Mouse (Mus musculus) testis, adult 2 months (tissue): ENCODE measurements around the gene Cldn6. TPM values are rescaled to one million over a fixed set of nuclear protein-coding genes. Genes with fewer than 3 reads are reported as not detected.

ENCODE experiments used
- H3K27ac ChIP-seq: fragments of 200-500 bp; 2 replicates; pipeline ENCODE4 v1.5.1; 2012; ENCODE audit warnings: low read depth, low read length; ENCODE audit not compliant: control insufficient read depth, insufficient read depth
- H3K27me3 ChIP-seq: fragments of 200-500 bp; 2 replicates; pipeline ENCODE4 v1.6.1; 2012; ENCODE audit warnings: mild to moderate bottlenecking, low read length, moderate library complexity; ENCODE audit not compliant: control insufficient read depth, insufficient read depth
- H3K36me3 ChIP-seq: fragments of 200-500 bp; 2 replicates; pipeline ENCODE4 v1.6.1; 2012; ENCODE audit warnings: mild to moderate bottlenecking, low read length; ENCODE audit not compliant: control insufficient read depth, insufficient read depth
- H3K4me1 ChIP-seq: fragments of 200-500 bp; 2 replicates; pipeline ENCODE4 v1.6.1; 2012; ENCODE audit warnings: low read length; ENCODE audit not compliant: control insufficient read depth, insufficient read depth
- H3K4me3 ChIP-seq: fragments of 200-500 bp; 2 replicates; pipeline ENCODE4 v1.5.1; 2012; ENCODE audit warnings: low read depth, mild to moderate bottlenecking, low read length, moderate library complexity, mixed read lengths; ENCODE audit not compliant: control insufficient read depth
- CTCF ChIP-seq: fragments of 200-500 bp; IDR thresholded peaks from 2 replicates; pipeline ENCODE4 v1.5.1; 2012; ENCODE audit warnings: low read depth, mild to moderate bottlenecking, inconsistent platforms, low read length, moderate library complexity; ENCODE audit not compliant: control insufficient read depth, insufficient read depth, insufficient replicate concordance
- POLR2A ChIP-seq: fragments of 200-500 bp; IDR thresholded peaks from 2 replicates; pipeline ENCODE4 v1.6.1; 2012; ENCODE audit warnings: low read depth, mild to moderate bottlenecking, inconsistent platforms, low read length, moderate library complexity; ENCODE audit not compliant: control insufficient read depth
- polyA plus RNA-seq: library from polyadenylated mRNA; depleted of rRNA; stranded (reverse); fragments of >200 nt; gene quantifications from 2 replicates; pipeline ENCODE4 v1.2.3, GENCODE M21; 2012

The Cldn6 gene
- polyA plus RNA-seq, 1 experiment: 0.19 TPM

- Histone ChIP-seq H3K27ac (no peak overlapping the region), H3K4me3 (no peak overlapping the region), H3K36me3 (no peaks in the 10 kb centered on the region), H3K4me1 (no peaks in the 10 kb centered on the region), H3K27me3 (no peaks in the 10 kb centered on the region)
- no peak for TF ChIP-seq POLR2A
- no peak for TF ChIP-seq CTCF
Measured at GRCm38 (mm10) chr17:23653324-23653723, 25.7 kb upstream of the Cldn6 start.

- TF ChIP-seq CTCF: no peak
- TF ChIP-seq POLR2A: no peak
- H3K27ac ChIP-seq: no peak overlapping the region
- no peaks in the 10 kb centered on the region for H3K36me3 ChIP-seq
Measured at GRCm38 (mm10) chr17:23654001-23654400, 25.0 kb upstream of the Cldn6 start.

GRCm38 (mm10) chr17:23654410-23654809, 24.6 kb upstream of the Cldn6 start:
- H3K4me3 ChIP-seq: no peak overlapping the region
- TF ChIP-seq CTCF (no peak), POLR2A (no peak)
- no peaks in the 10 kb centered on the region for H3K36me3 ChIP-seq
- H3K27ac ChIP-seq: no peak overlapping the region
- no peaks in the 10 kb centered on the region for H3K27me3 ChIP-seq
- H3K4me1 ChIP-seq: no peaks in the 10 kb centered on the region

More at GRCm38 (mm10) chr17:23654001-23654400, 25.0 kb upstream of the Cldn6 start:
- no peaks in the 10 kb centered on the region for H3K27me3 ChIP-seq
- H3K4me3 ChIP-seq: no peak overlapping the region
- H3K4me1 ChIP-seq: no peaks in the 10 kb centered on the region

- Histone ChIP-seq H3K4me1 (peaks cover 12% of the 10 kb centered on the region), H3K4me3 (no peak overlapping the region)
- TF ChIP-seq POLR2A (no peak), CTCF (no peak)
Measured at GRCm38 (mm10) chr17:23658450-23658849, 20.6 kb upstream of the Cldn6 start.

GRCm38 (mm10) chr17:23660117-23660875, 18.8 kb upstream of the Cldn6 start, which contains the start of gene Bicdl2:
TSS of gene Bicdl2 (plus strand) at chr17:23660506.
- Histone ChIP-seq H3K27me3 (no peaks in the 10 kb centered on the region), H3K4me3 (no peak within 1 kb of the TSS; the same call in 1 of the 2 replicates), H3K27ac (no peak within 1 kb of the TSS), H3K4me1 (peaks cover 19% of the 10 kb centered on the region), H3K36me3 (no peaks in the 10 kb centered on the region)
- TF ChIP-seq CTCF (peak; percentile 70), POLR2A (no peak)

More at GRCm38 (mm10) chr17:23658450-23658849, 20.6 kb upstream of the Cldn6 start:
- Histone ChIP-seq H3K27me3 (no peaks in the 10 kb centered on the region), H3K27ac (no peak overlapping the region), H3K36me3 (no peaks in the 10 kb centered on the region)

GRCm38 (mm10) chr17:23660876-23661200, 18.2 kb upstream of the Cldn6 start:
- no peaks in the 10 kb centered on the region for H3K27me3 ChIP-seq
- TF ChIP-seq POLR2A (no peak), CTCF (no peak)
- H3K27ac ChIP-seq: no peak overlapping the region
- no peaks in the 10 kb centered on the region for H3K36me3 ChIP-seq
- H3K4me3 ChIP-seq: no peak overlapping the region; the same call in 1 of the 2 replicates
- H3K4me1 ChIP-seq: peaks cover 25% of the 10 kb centered on the region

GRCm38 (mm10) chr17:23661526-23661925, 17.5 kb upstream of the Cldn6 start:
- Histone ChIP-seq H3K4me1 (peaks cover 26% of the 10 kb centered on the region), H3K27me3 (no peaks in the 10 kb centered on the region), H3K36me3 (no peaks in the 10 kb centered on the region), H3K4me3 (no peak overlapping the region), H3K27ac (no peak overlapping the region)
- TF ChIP-seq CTCF (peak; percentile 51), POLR2A (no peak)

GRCm38 (mm10) chr17:23664556-23665021, 14.5 kb upstream of the Cldn6 start:
- Histone ChIP-seq H3K36me3 (no peaks in the 10 kb centered on the region), H3K4me3 (no peak overlapping the region), H3K4me1 (peaks cover 26% of the 10 kb centered on the region), H3K27ac (no peak overlapping the region), H3K27me3 (no peaks in the 10 kb centered on the region)
- peak; percentile 33; the same call in 1 of the 2 replicates for TF ChIP-seq CTCF
- no peak for TF ChIP-seq POLR2A
